Mouse (Mus musculus) hindbrain, embryonic 16.5 days (tissue): Measurements from ENCODE around the gene Cabin1. TPM values are rescaled to one million over a fixed set of nuclear protein-coding genes. Genes with fewer than 3 reads are reported as not detected.

Source experiments
- ATAC-seq: fragments of 200-750 bp; cut with Nextera tagmentation; 2 replicates; pipeline ENCODE4 v1.8.0; 2017; ENCODE audit warnings: moderate TSS enrichment, moderate library complexity
- H3K27ac ChIP-seq: fragments of 300-500 bp; sonication (generic); 2 replicates; pipeline ENCODE4 v1.5.1; 2014; ENCODE audit warnings: low read depth, mild to moderate bottlenecking, control low read depth, low read length, moderate library complexity
- H3K27me3 ChIP-seq: fragments of 300-500 bp; sonication (generic); replicated peaks from 2 replicates; pipeline ENCODE4 v1.6.1; 2014; ENCODE audit warnings: low read length; ENCODE audit not compliant: control insufficient read depth, insufficient read depth
- H3K36me3 ChIP-seq: fragments of 300-500 bp; sonication (generic); 2 replicates; pipeline ENCODE4 v1.6.1; 2014; ENCODE audit warnings: mild to moderate bottlenecking, low read length, moderate library complexity, mixed read lengths; ENCODE audit not compliant: control insufficient read depth, insufficient read depth
- H3K4me1 ChIP-seq: fragments of 300-500 bp; sonication (generic); 2 replicates; pipeline ENCODE4 v1.6.1; 2014; ENCODE audit warnings: low read depth, low read length; ENCODE audit not compliant: control insufficient read depth, insufficient read depth
- H3K4me2 ChIP-seq: fragments of 300-500 bp; sonication (generic); 2 replicates; pipeline ENCODE4 v1.6.1; 2014; ENCODE audit warnings: mild to moderate bottlenecking, low read length, control low read depth, moderate library complexity
- H3K4me3 ChIP-seq: fragments of 300-500 bp; sonication (generic); 2 replicates; pipeline ENCODE4 v1.5.1; 2014; ENCODE audit warnings: mild to moderate bottlenecking, low read length, control low read depth, moderate library complexity
- H3K9ac ChIP-seq: fragments of 300-500 bp; sonication (generic); 2 replicates; pipeline ENCODE4 v1.6.1; 2014; ENCODE audit warnings: low read depth, mild to moderate bottlenecking, control low read depth, low read length, moderate library complexity
- H3K9me3 ChIP-seq: fragments of 300-500 bp; sonication (generic); 2 replicates; pipeline ENCODE4 v1.6.1; 2014; ENCODE audit warnings: mild to moderate bottlenecking, low read length, moderate library complexity; ENCODE audit not compliant: control insufficient read depth
- WGBS: fragments of 180-500 bp; shearing (Covaris S2); extraction: QIAGEN DNeasy Blood & Tissue Kit; methylation state at CpG from one replicate; pipeline ENCODE4 v1.1.7; 2014; 5-methylcytosine and 5-hydroxymethylcytosine counted together
- polyA plus RNA-seq: library from polyadenylated mRNA; unstranded; fragments of >200 nt; fragmentation: Nextera tagmentation; extraction: Ambion mirVana; gene quantifications from 2 replicates; pipeline ENCODE4 v1.2.1, GENCODE M21; 2015

Gene Cabin1
- polyA plus RNA-seq, 1 experiment from 2014 or later = 30.9 TPM

DNA sequence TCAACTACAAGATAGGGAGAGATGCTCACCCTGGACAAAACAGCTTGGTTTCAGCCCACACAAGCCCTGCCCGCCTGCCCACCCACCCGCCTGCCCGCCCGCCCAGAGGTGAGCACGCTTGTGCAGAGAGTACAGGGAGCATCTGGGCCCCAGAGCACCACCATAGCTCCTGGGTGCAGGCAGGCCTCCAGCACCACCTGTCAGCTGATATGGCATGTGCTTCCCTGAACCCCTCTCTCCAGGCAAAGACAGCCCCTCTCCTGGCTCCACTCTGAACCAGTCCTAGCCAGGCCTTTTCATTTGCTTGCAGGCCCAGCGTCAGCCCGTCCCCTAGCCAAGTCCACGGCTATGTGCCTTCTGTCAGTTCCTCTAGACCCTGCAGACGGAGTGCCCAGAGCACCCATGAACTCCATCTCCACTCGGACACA lies 83.6 kb downstream of the Cabin1 start:
- 85% methylated on average over 10 of the region's 10 CpGs for WGBS
- Histone ChIP-seq H3K4me1 (peaks cover 18% of the 10 kb centered on the region), H3K27ac (no peak overlapping the region), H3K4me2 (no peak overlapping the region), H3K27me3 (no peaks in the 10 kb centered on the region), H3K36me3 (no peaks in the 10 kb centered on the region; the same call in 1 of the 2 replicates), H3K9me3 (no peaks in the 10 kb centered on the region), H3K4me3 (no peak overlapping the region), H3K9ac (no peak overlapping the region)
- no peak for ATAC-seq

DNA sequence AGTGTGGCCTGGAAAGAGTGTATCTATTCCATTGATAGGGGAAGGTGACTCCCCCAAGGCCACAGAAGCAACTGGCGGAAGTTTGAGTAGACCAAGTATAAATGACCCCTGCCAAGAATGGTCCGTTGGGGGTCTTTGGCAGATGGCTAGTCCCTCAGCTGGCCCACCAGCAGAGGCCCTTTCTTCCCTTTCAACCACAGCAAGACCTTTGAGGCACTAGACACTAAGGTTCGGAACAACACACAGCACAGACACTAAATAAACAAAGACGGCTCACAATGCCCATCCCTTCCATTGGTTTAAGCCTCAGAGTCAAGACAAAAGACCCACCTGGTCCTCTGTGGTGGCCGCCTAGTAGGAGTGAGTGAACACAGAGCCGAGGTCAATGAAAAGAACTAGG lies 84.9 kb downstream of the Cabin1 start:
- no peak for ATAC-seq
- Histone ChIP-seq H3K36me3 (no peaks in the 10 kb centered on the region; the same call in 1 of the 2 replicates), H3K9ac (no peak overlapping the region), H3K27me3 (no peaks in the 10 kb centered on the region), H3K27ac (no peak overlapping the region), H3K4me2 (no peak overlapping the region), H3K4me3 (no peak overlapping the region), H3K4me1 (peaks cover 7% of the 10 kb centered on the region), H3K9me3 (no peaks in the 10 kb centered on the region)
- WGBS = 79% methylated on average over 6 of the region's 6 CpGs

DNA sequence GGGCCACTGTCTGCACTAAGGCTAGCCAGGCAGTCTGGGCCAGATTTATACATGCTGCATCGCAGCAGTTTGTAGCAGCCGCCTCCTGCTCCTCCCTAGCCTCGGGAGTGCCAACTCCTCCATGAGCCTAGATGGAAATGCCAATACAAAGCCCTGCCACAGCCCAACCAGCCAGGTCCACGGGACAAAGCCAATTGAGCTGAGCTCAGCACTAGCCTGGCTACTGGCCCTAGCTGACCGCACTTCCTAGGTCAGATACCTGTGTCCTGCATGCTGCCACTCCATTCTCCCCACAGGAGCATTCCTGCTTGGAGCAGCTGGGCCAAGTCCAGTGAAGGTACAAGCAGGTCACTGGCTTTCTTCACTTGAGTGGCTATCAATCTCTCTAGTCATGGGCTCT lies 86.2 kb downstream of the Cabin1 start:
- Histone ChIP-seq H3K4me3 (no peak overlapping the region), H3K36me3 (no peaks in the 10 kb centered on the region; the same call in 1 of the 2 replicates), H3K27me3 (no peaks in the 10 kb centered on the region), H3K9ac (no peak overlapping the region), H3K4me2 (no peak overlapping the region), H3K4me1 (no peaks in the 10 kb centered on the region), H3K27ac (no peak overlapping the region), H3K9me3 (no peaks in the 10 kb centered on the region)
- no peak for ATAC-seq
- 91% methylated on average over 5 of the region's 5 CpGs for WGBS

DNA sequence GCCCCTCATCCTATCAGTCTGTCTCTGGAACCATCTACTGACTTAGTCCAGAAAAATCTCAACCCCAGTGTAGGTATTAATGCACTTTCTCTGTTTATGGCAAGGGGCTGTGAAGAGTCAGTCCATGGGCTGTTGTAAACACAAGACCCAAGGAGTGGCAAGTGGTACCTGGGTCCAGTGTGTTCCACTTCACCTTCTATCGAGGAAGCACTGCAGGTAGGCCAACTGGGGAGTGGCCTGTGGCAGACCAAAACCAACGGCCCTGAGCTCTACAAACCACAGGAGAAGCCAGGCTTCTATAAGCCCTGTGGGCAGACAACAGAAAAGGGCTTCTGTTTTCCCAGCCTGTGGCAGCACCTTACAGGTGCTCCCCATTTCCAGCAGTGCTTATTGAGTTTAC lies 86.6 kb downstream of the Cabin1 start:
- no peaks in the 10 kb centered on the region for H3K27me3 ChIP-seq
- no peaks in the 10 kb centered on the region for H3K9me3 ChIP-seq
- no peaks in the 10 kb centered on the region for H3K4me1 ChIP-seq
- no peak overlapping the region for H3K9ac ChIP-seq
- no peaks in the 10 kb centered on the region; the same call in 1 of the 2 replicates for H3K36me3 ChIP-seq
- H3K4me2 ChIP-seq = no peak overlapping the region
- no peak overlapping the region for H3K27ac ChIP-seq
- ATAC-seq = no peak
- 71% methylated on average over 2 of the region's 2 CpGs for WGBS
- H3K4me3 ChIP-seq = no peak overlapping the region

DNA sequence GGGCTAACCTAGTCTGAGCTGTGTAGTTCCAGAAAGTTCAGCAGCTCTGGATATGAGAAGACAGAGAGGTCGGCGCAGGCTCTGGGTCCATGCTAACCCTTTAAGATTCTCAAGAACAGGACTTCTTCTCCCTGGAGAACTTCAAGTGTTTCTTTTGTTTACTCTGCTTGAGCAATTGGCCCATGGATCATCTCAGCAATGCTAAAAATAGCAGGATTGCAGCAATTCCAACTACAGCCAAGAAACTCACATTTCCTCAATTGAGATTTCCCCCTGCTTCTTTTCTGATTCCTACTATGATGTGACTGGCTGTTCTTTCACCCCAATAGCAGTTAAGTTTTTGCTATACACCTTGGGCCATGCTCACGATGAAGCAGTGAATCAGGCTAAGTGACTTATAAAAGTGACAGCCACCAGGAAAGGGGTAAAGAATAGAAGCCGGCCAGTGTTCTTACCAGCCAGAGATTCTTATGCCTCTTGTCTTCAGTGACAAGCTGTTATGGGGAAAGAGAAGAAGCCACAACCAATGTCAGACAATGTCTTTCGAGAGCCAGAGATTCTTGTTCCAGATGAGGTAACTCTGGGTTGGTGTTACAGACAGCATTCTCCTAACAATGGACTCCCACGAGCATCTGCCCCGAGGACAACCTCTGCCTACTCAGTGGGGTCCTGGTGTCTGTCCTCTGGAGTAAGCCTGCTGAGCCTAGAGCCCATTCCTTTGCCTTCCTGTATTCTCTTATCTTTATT lies 87.1 kb downstream of the Cabin1 start:
- Histone ChIP-seq H3K4me1 (no peaks in the 10 kb centered on the region), H3K27me3 (no peaks in the 10 kb centered on the region), H3K4me2 (no peak overlapping the region), H3K9ac (no peak overlapping the region), H3K9me3 (no peaks in the 10 kb centered on the region), H3K4me3 (no peak overlapping the region), H3K27ac (no peak overlapping the region), H3K36me3 (no peaks in the 10 kb centered on the region; the same call in 1 of the 2 replicates)
- WGBS = 75% methylated on average over 7 of the region's 7 CpGs
- ATAC-seq = no peak

DNA sequence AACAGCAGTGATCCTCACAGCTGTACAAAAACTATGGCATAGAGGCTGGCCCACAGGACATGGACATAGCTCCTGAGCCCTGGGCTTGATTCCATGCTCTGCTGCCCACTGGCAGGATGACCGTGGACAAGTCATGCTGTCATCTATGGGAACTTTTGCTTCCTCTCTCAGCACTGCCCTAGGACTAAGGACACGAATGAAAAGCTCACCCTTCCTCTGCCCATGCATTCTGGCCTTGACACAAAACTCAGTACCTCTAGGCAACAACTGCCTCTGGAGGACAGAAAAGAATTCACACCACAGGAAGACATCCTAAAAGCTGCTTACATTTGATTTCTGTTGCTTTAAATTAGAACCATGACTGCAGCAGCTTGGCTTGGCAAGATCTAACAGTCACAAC lies 87.9 kb downstream of the Cabin1 start:
- Histone ChIP-seq H3K36me3 (no peaks in the 10 kb centered on the region; the same call in 1 of the 2 replicates), H3K27me3 (no peaks in the 10 kb centered on the region), H3K27ac (no peak overlapping the region), H3K9ac (no peak overlapping the region), H3K9me3 (no peaks in the 10 kb centered on the region), H3K4me2 (no peak overlapping the region), H3K4me1 (no peaks in the 10 kb centered on the region), H3K4me3 (no peak overlapping the region)
- WGBS = 83% methylated on average over 2 of the region's 2 CpGs
- no peak for ATAC-seq

DNA sequence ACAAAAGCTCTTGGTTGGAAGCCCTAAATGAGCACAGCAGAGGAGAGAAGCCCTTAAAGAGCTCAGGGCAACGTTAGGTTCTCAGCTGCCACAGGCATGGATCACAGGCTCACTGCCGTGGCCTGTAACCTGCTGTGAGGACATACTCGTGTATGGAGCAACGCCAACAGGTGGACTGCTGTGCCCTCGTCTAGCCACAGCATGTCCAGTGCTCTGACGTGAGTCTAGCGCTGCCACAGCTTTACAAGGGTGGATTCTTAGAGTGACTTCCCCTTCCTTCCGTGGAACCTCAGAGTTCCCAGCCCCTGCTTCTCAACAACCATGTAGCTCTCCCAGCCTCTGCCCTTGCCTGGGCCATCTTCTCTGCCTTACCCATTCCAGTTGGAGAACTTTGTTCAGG lies 88.5 kb downstream of the Cabin1 start:
- Histone ChIP-seq H3K36me3 (no peaks in the 10 kb centered on the region; the same call in 1 of the 2 replicates), H3K4me1 (no peaks in the 10 kb centered on the region), H3K27ac (no peak overlapping the region), H3K9me3 (no peaks in the 10 kb centered on the region), H3K4me3 (no peak overlapping the region), H3K27me3 (no peaks in the 10 kb centered on the region), H3K4me2 (no peak overlapping the region), H3K9ac (no peak overlapping the region)
- ATAC-seq = no peak
- 76% methylated on average over 8 of the region's 8 CpGs for WGBS

DNA sequence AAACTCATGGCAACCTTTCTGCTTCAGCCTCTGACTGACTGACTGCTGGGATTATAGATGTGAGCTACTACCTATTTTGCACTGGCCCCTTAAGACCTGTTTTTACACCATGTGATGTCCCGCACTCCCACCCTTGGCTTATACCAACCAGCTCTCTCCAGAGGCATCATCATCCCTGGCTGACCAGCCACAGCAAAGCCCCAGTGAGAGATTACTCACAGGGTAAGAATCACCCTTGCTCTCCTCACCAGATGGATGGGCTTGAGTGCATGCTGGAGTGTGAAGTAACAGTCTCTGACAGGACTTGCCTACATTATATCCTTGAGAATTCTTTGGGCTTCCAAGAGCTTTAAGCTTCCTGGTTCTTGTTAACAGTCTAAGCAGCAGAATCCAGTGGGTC lies 94.2 kb downstream of the Cabin1 start:
- H3K9ac ChIP-seq = no peak overlapping the region
- WGBS = 88% methylated on average over 1 of the region's 1 CpGs
- ATAC-seq = no peak
- no peaks in the 10 kb centered on the region for H3K27me3 ChIP-seq
- H3K27ac ChIP-seq = no peak overlapping the region
- no peak overlapping the region for H3K4me3 ChIP-seq
- no peaks in the 10 kb centered on the region; the same call in 1 of the 2 replicates for H3K36me3 ChIP-seq
- H3K4me1 ChIP-seq = peaks cover 30% of the 10 kb centered on the region
- H3K9me3 ChIP-seq = no peaks in the 10 kb centered on the region
- H3K4me2 ChIP-seq = no peak overlapping the region

DNA sequence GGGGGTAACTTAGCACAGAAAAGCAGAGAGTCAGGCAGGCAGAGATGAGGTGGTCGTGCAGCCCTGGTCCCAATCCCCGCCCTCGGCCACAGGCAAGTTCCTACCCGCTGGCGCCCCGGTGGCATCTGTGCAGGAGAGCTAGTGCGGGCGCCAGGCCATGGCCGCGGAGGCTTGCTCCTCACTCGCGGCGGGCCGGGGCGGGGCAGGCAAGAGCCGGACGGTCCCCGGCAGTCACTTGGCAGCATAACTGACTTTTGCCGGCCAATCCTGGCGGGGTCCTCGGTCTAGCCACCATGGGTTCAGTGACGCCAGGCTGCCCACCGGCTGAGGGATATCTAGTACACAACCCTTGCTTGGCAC lies 96.2 kb downstream of the Cabin1 start:
- WGBS = 1% methylated on average over 23 of the region's 23 CpGs
- Histone ChIP-seq H3K27ac (peak overlapping the region; percentile 81), H3K9ac (peak overlapping the region; percentile 72), H3K27me3 (no peaks in the 10 kb centered on the region), H3K9me3 (no peaks in the 10 kb centered on the region), H3K4me2 (peak overlapping the region; percentile 92), H3K36me3 (no peaks in the 10 kb centered on the region; the same call in 1 of the 2 replicates), H3K4me3 (peak overlapping the region; percentile 53), H3K4me1 (peaks cover 30% of the 10 kb centered on the region)
- ATAC-seq = peak; percentile 79
